Mouse (Mus musculus) lung, postnatal 0 days (tissue): Measurements from ENCODE around the gene Hoxc6.

ENCODE experiments used
- CTCF ChIP-seq: IDR thresholded peaks from 2 replicates; pipeline ENCODE4 v1.5.1; 2016; ENCODE audit warnings: antibody characterized with exemption, mild to moderate bottlenecking
- EP300 ChIP-seq: IDR thresholded peaks from 2 replicates; pipeline ENCODE4 v1.6.1; 2016; ENCODE audit warnings: antibody characterized with exemption, mild to moderate bottlenecking, control low read depth

- TF ChIP-seq CTCF (no peak), EP300 (no peak)
These were observed 626 bp upstream of the Hoxc6 start for GRCm38 (mm10) chr15:102997431-102997830.
